In the genomic region with DNA sequence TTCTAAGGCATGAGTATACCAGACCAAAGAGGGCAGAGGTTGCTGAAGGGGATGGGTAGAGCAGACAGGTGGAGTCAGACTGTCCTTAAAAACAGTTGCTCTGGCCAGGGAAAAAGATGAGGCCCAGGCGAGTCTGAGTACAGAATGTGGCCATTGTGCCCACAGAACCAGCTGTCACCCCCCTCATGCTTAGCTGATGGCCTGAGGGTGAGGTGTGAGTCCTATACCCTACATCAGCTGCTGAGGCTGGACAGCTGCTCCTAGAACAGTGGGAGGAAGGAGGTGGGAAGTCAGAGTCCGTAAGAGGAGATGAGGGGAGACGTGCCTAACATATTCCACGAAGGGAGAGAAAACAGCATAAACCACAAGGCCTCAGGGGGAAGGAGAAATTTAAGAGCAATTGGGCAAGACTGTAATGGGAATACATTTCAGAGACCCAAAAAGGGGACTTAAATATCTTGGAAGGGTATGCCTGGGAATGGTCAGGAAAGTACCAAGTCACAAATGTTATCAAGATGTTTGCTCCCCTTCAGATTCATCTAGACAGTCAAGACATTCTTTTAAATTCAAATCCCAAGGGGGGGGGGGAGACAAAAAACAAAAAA, we compare ENCODE assay signal across 17 mouse cellular contexts. TPM values are rescaled to one million over a fixed set of nuclear protein-coding genes. Genes with fewer than 3 reads are reported as not detected.
"Had no signal": no experiment of that assay in that cellular context is flagged by ENCODE, and none has a peak within 500 bp of the region (broad histone marks: within the 10 kb centered on the region; RNA-seq: fewer than 3 reads in every experiment).

No protein-coding gene starts in this region.

- H3K4me2 ChIP-seq: limb, embryonic 12.5 days; liver, embryonic 12.5 days; lung, embryonic 14.5 days; neural tube, embryonic 12.5 days; stomach, embryonic 15.5 days had no signal

- H3K4me3 ChIP-seq: left cerebral cortex, adult 2 months; limb, embryonic 12.5 days; liver, embryonic 12.5 days; midbrain, embryonic 10.5 days; neural tube, embryonic 12.5 days; stomach, embryonic 15.5 days had no signal

- H3K36me3 ChIP-seq: limb, embryonic 12.5 days; liver, embryonic 12.5 days; midbrain, embryonic 10.5 days; neural tube, embryonic 12.5 days; stomach, embryonic 15.5 days had no signal

- H3K27ac ChIP-seq: left cerebral cortex, adult 2 months; limb, embryonic 12.5 days; liver, embryonic 12.5 days; midbrain, embryonic 10.5 days; neural tube, embryonic 12.5 days; stomach, embryonic 15.5 days had no signal

- H3K27me3 ChIP-seq: limb, embryonic 12.5 days; liver, embryonic 12.5 days; neural tube, embryonic 12.5 days; stomach, embryonic 15.5 days had no signal

- DNase-seq: kidney, postnatal 10 days; kidney, postnatal 4 days; lung, embryonic 14.5 days; lung, postnatal 10 days; lung, postnatal 4 days; midbrain, embryonic 14.5 days; right cerebral cortex, postnatal 14 days; thymus, adult 2 months; thymus, postnatal 4 days had no signal

- H3K9ac ChIP-seq: limb, embryonic 12.5 days; liver, embryonic 12.5 days; lung, embryonic 14.5 days; neural tube, embryonic 12.5 days; stomach, embryonic 15.5 days had no signal

- ATAC-seq: liver, embryonic 12.5 days had no signal

- H3K9me3 ChIP-seq: limb, embryonic 12.5 days; liver, embryonic 12.5 days; midbrain, embryonic 10.5 days; neural tube, embryonic 12.5 days; stomach, embryonic 15.5 days had no signal

RNA-seq across cellular contexts. Expression of a gene that starts 14.2 kb away (rescaled TPM):
- polyA plus RNA-seq: liver, embryonic 12.5 days; lung, embryonic 14.5 days; midbrain, embryonic 14.5 days; spleen, adult 2 months had no signal

RNA-seq across cellular contexts. Expression of a gene that starts 43.0 kb away (rescaled TPM):
- polyA plus RNA-seq: kidney, embryonic 14.5 days; lung, embryonic 14.5 days; spleen, adult 2 months had no signal
